Mouse (Mus musculus): ENCODE measurements around the gene Dnajb7. TPM values are rescaled to one million over a fixed set of nuclear protein-coding genes. Genes with fewer than 3 reads are reported as not detected.

Dnajb7 gene
- polyA plus RNA-seq, 1 experiment from 2014 or later: 0.72 TPM

GRCm38 (mm10) chr15:81386327-81386726 lies 21.8 kb downstream of the Dnajb7 start:
- DNase-seq (ENCODE audit: low spot score) (no peak), ATAC-seq (ENCODE audit: insufficient read depth, low FRiP score, low TSS enrichment) (no peak)
- Histone ChIP-seq H3K4me1 (ENCODE audit: control insufficient read depth, insufficient read depth, low read length) (no peaks in the 10 kb centered on the region), H3K9me3 (ENCODE audit: control insufficient read depth, low read length) (no peaks in the 10 kb centered on the region), H3K27me3 (ENCODE audit: control insufficient read depth, insufficient read depth, low read length) (no peaks in the 10 kb centered on the region), H3K36me3 (ENCODE audit: control insufficient read depth, insufficient read depth, low read length) (peaks cover 21% of the 10 kb centered on the region), H3K4me3 (ENCODE audit: low read depth, low read length) (no peak overlapping the region), H3K4me2 (ENCODE audit: low read depth) (no peak overlapping the region), H3K27ac (ENCODE audit: low read depth, low read length) (no peak overlapping the region), H3K9ac (ENCODE audit: low read length) (no peak overlapping the region)
- WGBS: 95% methylated on average over 5 of the region's 5 CpGs

DNA sequence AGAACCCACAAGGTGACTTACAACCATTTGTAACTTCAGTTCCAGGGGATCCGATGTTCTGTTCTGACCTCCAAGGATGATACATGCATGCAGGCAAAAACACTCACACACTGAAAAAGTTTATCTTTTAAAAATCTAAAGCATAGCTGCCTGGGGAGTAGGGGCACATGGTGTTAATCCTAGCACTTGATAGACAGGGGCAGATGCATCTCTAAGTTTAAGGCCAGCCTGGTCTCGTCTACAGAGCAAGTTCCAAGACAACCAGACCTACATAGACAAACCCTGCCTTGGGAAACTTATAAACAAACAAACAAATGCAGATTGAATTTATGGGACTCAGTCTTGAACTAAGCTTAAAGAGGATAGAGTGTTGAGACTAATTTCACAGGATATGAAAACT lies 29.3 kb downstream of the Dnajb7 start:
- ATAC-seq (ENCODE audit: insufficient read depth, low FRiP score, low TSS enrichment): no peak
- H3K9ac ChIP-seq (ENCODE audit: low read length): no peak overlapping the region
- no peak for DNase-seq (ENCODE audit: low spot score)
- WGBS: 89% methylated on average over 2 of the region's 2 CpGs
- H3K27me3 ChIP-seq (ENCODE audit: control insufficient read depth, insufficient read depth, low read length): no peaks in the 10 kb centered on the region
- H3K27ac ChIP-seq (ENCODE audit: low read depth, low read length): no peak overlapping the region
- no peaks in the 10 kb centered on the region for H3K9me3 ChIP-seq (ENCODE audit: control insufficient read depth, low read length)
- H3K36me3 ChIP-seq (ENCODE audit: control insufficient read depth, insufficient read depth, low read length): peaks cover 9% of the 10 kb centered on the region
- H3K4me2 ChIP-seq (ENCODE audit: low read depth): no peak overlapping the region
- no peak overlapping the region for H3K4me3 ChIP-seq (ENCODE audit: low read depth, low read length)
- no peaks in the 10 kb centered on the region for H3K4me1 ChIP-seq (ENCODE audit: control insufficient read depth, insufficient read depth, low read length)

DNA sequence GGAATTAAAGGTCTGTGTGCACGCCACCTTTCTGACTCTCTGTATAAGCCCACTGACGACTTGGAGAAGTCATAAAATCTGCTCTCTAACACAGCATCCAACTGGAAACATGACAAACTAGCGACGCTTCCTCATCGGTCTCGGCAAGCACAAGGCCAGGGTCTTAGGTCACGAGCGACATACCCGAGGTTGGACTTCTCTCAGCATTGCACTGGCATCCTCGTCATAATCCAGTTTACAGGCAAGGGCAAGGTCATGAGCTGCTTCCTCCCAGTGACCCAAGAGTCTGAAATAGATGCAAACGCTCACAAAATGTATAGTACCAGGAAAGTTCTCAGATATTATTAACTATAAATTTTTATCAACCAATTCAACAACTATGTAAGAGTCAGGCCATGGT lies 33.5 kb downstream of the Dnajb7 start:
- Histone ChIP-seq H3K4me3 (ENCODE audit: low read depth, low read length) (no peak overlapping the region), H3K9me3 (ENCODE audit: control insufficient read depth, low read length) (no peaks in the 10 kb centered on the region), H3K27ac (ENCODE audit: low read depth, low read length) (no peak overlapping the region), H3K4me1 (ENCODE audit: control insufficient read depth, insufficient read depth, low read length) (no peaks in the 10 kb centered on the region), H3K9ac (ENCODE audit: low read length) (no peak overlapping the region), H3K4me2 (ENCODE audit: low read depth) (no peak overlapping the region), H3K36me3 (ENCODE audit: control insufficient read depth, insufficient read depth, low read length) (peaks cover 13% of the 10 kb centered on the region), H3K27me3 (ENCODE audit: control insufficient read depth, insufficient read depth, low read length) (no peaks in the 10 kb centered on the region)
- WGBS: 93% methylated on average over 11 of the region's 11 CpGs
- ATAC-seq (ENCODE audit: insufficient read depth, low FRiP score, low TSS enrichment) (no peak), DNase-seq (ENCODE audit: low spot score) (no peak)

GRCm38 (mm10) chr15:81370356-81370755 lies 37.7 kb downstream of the Dnajb7 start:
- Histone ChIP-seq H3K27ac (ENCODE audit: low read depth, low read length) (no peak overlapping the region), H3K27me3 (ENCODE audit: control insufficient read depth, insufficient read depth, low read length) (no peaks in the 10 kb centered on the region), H3K9me3 (ENCODE audit: control insufficient read depth, low read length) (no peaks in the 10 kb centered on the region), H3K4me2 (ENCODE audit: low read depth) (no peak overlapping the region), H3K9ac (ENCODE audit: low read length) (no peak overlapping the region), H3K4me3 (ENCODE audit: low read depth, low read length) (no peak overlapping the region), H3K36me3 (ENCODE audit: control insufficient read depth, insufficient read depth, low read length) (peaks cover 20% of the 10 kb centered on the region), H3K4me1 (ENCODE audit: control insufficient read depth, insufficient read depth, low read length) (no peaks in the 10 kb centered on the region)
- ATAC-seq (ENCODE audit: insufficient read depth, low FRiP score, low TSS enrichment) (no peak), DNase-seq (ENCODE audit: low spot score) (no peak)
- WGBS: 53% methylated on average over 1 of the region's 1 CpGs

GRCm38 (mm10) chr15:81368601-81369000 lies 39.5 kb downstream of the Dnajb7 start:
- no peak overlapping the region for H3K4me2 ChIP-seq (ENCODE audit: low read depth)
- H3K4me3 ChIP-seq (ENCODE audit: low read depth, low read length): no peak overlapping the region
- H3K27me3 ChIP-seq (ENCODE audit: control insufficient read depth, insufficient read depth, low read length): no peaks in the 10 kb centered on the region
- no peaks in the 10 kb centered on the region for H3K9me3 ChIP-seq (ENCODE audit: control insufficient read depth, low read length)
- H3K27ac ChIP-seq (ENCODE audit: low read depth, low read length): no peak overlapping the region
- ATAC-seq (ENCODE audit: insufficient read depth, low FRiP score, low TSS enrichment): no peak
- DNase-seq (ENCODE audit: low spot score): no peak
- no peaks in the 10 kb centered on the region for H3K4me1 ChIP-seq (ENCODE audit: control insufficient read depth, insufficient read depth, low read length)
- peaks cover 20% of the 10 kb centered on the region for H3K36me3 ChIP-seq (ENCODE audit: control insufficient read depth, insufficient read depth, low read length)
- H3K9ac ChIP-seq (ENCODE audit: low read length): no peak overlapping the region
- WGBS: 95% methylated on average over 1 of the region's 1 CpGs

DNA sequence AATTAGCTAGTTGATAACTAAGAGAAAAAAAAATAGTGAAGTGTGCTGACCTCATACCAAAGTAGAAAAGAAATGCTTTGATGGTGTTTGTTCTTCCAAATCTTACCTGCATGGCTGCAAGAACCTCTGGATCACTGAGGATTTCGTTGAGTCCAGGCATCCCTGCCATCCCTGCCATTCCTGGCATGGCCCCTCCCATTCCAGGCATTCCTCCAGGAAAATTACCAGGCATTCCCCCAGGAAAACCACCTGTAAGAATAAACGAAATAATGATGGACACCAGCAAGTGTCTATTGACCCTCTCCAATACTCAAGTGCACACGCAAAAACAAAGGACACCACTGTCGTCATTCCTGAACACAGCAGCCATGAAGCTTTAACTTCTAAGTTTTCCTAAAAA lies 41.9 kb downstream of the Dnajb7 start:
- Histone ChIP-seq H3K9ac (ENCODE audit: low read length) (no peak overlapping the region), H3K4me3 (ENCODE audit: low read depth, low read length) (no peak overlapping the region), H3K27me3 (ENCODE audit: control insufficient read depth, insufficient read depth, low read length) (no peaks in the 10 kb centered on the region), H3K4me2 (ENCODE audit: low read depth) (no peak overlapping the region), H3K27ac (ENCODE audit: low read depth, low read length) (no peak overlapping the region), H3K4me1 (ENCODE audit: control insufficient read depth, insufficient read depth, low read length) (no peaks in the 10 kb centered on the region), H3K36me3 (ENCODE audit: control insufficient read depth, insufficient read depth, low read length) (peaks cover 17% of the 10 kb centered on the region), H3K9me3 (ENCODE audit: control insufficient read depth, low read length) (no peaks in the 10 kb centered on the region)
- no peak for ATAC-seq (ENCODE audit: insufficient read depth, low FRiP score, low TSS enrichment)
- WGBS: 87% methylated on average over 4 of the region's 4 CpGs
- no peak for DNase-seq (ENCODE audit: low spot score)

DNA sequence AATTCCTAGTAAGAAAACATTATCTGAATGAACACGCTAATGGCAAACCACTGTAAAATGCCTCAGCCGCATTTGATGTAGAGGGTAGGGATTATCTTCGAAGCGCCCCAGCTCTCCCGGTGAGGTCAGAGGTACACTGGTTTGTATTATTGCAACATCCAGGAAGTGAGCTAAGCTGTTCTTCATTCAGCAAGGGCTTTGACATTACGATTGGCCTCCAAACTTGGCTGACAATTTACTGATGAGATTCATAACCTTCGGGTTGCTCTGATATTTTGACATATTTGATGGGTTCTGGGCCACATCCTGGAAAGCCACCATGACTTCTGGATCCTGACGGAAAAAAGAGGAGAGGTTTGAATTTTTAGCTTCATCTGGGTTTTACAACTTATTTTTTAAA lies 42.9 kb downstream of the Dnajb7 start:
- H3K36me3 ChIP-seq (ENCODE audit: control insufficient read depth, insufficient read depth, low read length): peaks cover 13% of the 10 kb centered on the region
- no peaks in the 10 kb centered on the region for H3K27me3 ChIP-seq (ENCODE audit: control insufficient read depth, insufficient read depth, low read length)
- H3K4me3 ChIP-seq (ENCODE audit: low read depth, low read length): no peak overlapping the region
- H3K9me3 ChIP-seq (ENCODE audit: control insufficient read depth, low read length): no peaks in the 10 kb centered on the region
- H3K4me2 ChIP-seq (ENCODE audit: low read depth): no peak overlapping the region
- ATAC-seq (ENCODE audit: insufficient read depth, low FRiP score, low TSS enrichment): no peak
- WGBS: 92% methylated on average over 8 of the region's 8 CpGs
- H3K27ac ChIP-seq (ENCODE audit: low read depth, low read length): no peak overlapping the region
- no peak for DNase-seq (ENCODE audit: low spot score)
- no peak overlapping the region for H3K9ac ChIP-seq (ENCODE audit: low read length)
- H3K4me1 ChIP-seq (ENCODE audit: control insufficient read depth, insufficient read depth, low read length): peaks cover under 1% of the 10 kb centered on the region; the same call in 1 of the 2 replicates

DNA sequence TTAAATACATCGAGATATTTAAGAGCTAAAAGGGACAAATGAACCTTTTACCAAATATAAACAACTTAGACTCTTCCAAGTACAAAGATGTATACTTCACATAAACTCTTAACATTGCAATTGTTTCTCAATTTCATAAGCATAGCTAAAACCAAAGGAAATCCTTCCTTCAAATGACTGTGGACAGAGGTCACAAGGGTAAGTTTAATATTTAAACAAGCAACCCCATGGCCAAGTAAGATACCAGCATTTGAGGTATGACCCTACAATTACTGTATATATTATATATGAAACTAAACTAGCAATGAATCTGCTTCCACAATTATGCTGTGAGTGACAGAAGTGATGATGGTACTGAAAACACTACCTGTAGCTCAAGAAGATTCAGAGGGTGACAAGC lies 43.8 kb downstream of the Dnajb7 start:
- 91% methylated on average over 1 of the region's 1 CpGs for WGBS
- DNase-seq (ENCODE audit: low spot score): no peak
- ATAC-seq (ENCODE audit: insufficient read depth, low FRiP score, low TSS enrichment): no peak
- Histone ChIP-seq H3K27me3 (ENCODE audit: control insufficient read depth, insufficient read depth, low read length) (no peaks in the 10 kb centered on the region), H3K36me3 (ENCODE audit: control insufficient read depth, insufficient read depth, low read length) (peaks cover 9% of the 10 kb centered on the region), H3K4me2 (ENCODE audit: low read depth) (no peak overlapping the region), H3K9me3 (ENCODE audit: control insufficient read depth, low read length) (no peaks in the 10 kb centered on the region), H3K27ac (ENCODE audit: low read depth, low read length) (no peak overlapping the region), H3K9ac (ENCODE audit: low read length) (no peak overlapping the region), H3K4me3 (ENCODE audit: low read depth, low read length) (no peak overlapping the region), H3K4me1 (ENCODE audit: control insufficient read depth, insufficient read depth, low read length) (peaks cover 6% of the 10 kb centered on the region)

DNA sequence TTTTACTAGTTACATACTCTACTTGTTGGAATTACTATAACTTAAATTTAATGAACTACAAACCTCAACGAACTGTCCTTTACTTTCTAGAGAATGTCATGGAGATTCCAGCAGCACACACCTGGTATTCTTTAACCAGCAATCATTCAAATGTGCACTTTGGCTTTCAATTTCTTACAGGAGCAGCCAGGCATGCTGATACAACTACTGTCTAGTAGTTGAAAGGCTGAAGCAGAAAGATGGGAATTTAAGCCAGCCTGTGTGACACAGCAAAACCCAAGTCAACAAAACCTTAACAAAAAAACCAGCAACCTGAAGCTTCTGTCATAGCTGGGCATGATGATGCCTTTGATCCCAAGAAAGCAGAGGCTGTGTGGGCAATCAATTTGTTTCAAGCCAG lies 45.6 kb downstream of the Dnajb7 start:
- Histone ChIP-seq H3K4me2 (ENCODE audit: low read depth) (no peak overlapping the region), H3K4me3 (ENCODE audit: low read depth, low read length) (no peak overlapping the region), H3K27ac (ENCODE audit: low read depth, low read length) (no peak overlapping the region), H3K9me3 (ENCODE audit: control insufficient read depth, low read length) (no peaks in the 10 kb centered on the region), H3K36me3 (ENCODE audit: control insufficient read depth, insufficient read depth, low read length) (peaks cover 9% of the 10 kb centered on the region), H3K9ac (ENCODE audit: low read length) (no peak overlapping the region), H3K27me3 (ENCODE audit: control insufficient read depth, insufficient read depth, low read length) (no peaks in the 10 kb centered on the region), H3K4me1 (ENCODE audit: control insufficient read depth, insufficient read depth, low read length) (peaks cover 6% of the 10 kb centered on the region)
- 89% methylated on average over 1 of the region's 1 CpGs for WGBS
- ATAC-seq (ENCODE audit: insufficient read depth, low FRiP score, low TSS enrichment) (no peak), DNase-seq (ENCODE audit: low spot score) (no peak)

Data from neural tube, embryonic 11.5 days (tissue).